Mouse (Mus musculus): Measurements from ENCODE around the gene Dot1l.

The Dot1l gene

GRCm38 (mm10) chr10:80758651-80759050, 3.6 kb downstream of the Dot1l start:
- peak; percentile 16 to 37 for DNase-seq

GRCm38 (mm10) chr10:80760596-80761524, 5.9 kb downstream of the Dot1l start:
- peak in 1 of 2 experiments; percentile 49 for DNase-seq

DNA sequence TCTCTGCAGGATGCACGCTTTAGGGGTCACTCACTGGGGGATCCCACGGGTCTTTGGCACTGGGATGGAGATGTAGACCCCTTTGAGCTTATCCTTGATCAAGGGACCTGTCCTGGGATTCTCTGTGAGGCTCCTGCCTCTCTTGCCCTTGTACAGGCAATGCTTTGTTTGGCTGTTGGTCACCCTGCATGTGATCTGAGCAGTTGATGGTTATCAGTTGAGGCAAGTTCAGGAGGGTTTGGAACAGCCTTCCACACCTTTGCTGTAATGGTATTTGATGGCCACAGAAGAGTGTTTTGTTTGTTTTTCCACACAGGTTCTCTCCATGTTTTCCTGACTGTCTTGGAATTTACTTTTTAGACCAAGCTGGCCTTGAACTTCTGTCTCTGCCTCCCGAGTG, 6.8 kb downstream of the Dot1l start:
- no peak for DNase-seq

GRCm38 (mm10) chr10:80763502-80763901, 8.5 kb downstream of the Dot1l start:
- DNase-seq = no peak

- no peak for DNase-seq
Measured at GRCm38 (mm10) chr10:80765746-80766145, 10.7 kb downstream of the Dot1l start.

DNA sequence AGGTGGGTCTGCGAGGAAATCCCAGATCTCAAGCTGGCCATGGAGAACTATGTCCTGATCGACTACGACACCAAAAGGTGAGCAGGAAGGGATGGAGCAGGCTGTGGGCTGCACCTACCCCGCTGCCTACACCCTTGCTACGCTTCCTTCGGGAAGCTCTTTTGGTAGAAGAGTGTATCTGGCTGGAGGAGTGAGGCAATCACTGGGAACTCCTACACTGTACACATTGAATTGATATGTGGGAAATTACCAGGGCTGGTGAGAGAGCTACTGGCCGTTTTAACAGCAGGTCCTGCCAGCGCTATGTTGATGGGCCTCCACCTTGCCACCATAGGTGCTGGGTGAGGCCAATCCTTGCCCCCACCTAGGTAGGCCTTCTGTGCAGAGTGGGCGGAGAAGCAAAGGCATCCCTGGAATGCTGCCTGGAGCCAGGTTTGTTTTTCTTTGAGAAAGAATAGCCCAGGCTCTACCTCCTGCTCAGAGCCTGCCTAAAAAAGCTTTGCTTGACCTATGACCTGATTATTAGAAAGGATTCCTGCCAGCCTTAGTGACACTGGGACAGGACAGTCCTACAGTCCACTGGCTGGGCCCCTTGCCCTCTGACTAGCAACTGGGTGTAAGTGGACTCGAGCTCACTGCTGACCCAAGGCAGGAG, 11.3 kb downstream of the Dot1l start:
- DNase-seq = peak in 1 of 2 experiments; percentile 33

DNA sequence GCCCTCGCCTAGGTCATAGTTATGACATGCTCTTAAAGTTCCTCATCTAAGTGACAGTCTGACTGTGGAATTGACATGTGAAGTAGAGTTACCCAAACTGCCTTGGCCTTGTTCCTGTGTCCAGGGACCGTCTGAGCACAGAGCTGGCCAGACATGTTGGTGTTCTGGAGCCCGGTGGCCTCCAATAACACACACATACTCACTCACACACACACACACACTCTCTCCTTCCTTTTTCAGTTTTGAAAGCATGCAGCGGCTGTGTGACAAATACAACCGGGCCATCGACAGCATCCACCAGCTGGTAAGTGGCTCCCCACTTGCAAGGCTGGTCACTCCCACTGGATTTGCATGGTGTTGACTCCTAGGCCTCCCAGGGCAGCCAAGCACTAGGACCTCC, 13.4 kb downstream of the Dot1l start:
- no peak for DNase-seq

GRCm38 (mm10) chr10:80773816-80774215, 18.8 kb downstream of the Dot1l start:
- DNase-seq = no peak

DNA sequence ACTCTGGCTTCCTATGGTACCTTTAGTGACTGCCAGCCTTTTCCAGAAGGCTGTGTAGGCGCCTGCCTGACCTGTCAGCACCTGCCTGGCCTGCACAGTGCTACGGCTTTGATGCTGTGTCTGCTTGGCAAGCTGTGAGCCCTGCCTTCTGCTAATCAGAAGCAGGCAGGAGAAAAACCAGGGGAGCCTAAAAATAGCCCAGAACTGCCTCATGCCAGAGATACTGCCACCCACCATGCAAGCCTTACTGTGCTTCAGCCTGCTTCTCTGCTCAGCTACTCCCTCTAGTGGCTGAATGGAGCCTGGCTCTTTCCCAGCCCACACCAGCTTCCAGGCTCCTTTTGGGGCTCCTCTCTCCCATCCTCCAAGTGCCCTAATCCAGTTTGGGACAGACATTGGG, 19.5 kb downstream of the Dot1l start:
- peak; percentile 93 to 97 for DNase-seq

DNA sequence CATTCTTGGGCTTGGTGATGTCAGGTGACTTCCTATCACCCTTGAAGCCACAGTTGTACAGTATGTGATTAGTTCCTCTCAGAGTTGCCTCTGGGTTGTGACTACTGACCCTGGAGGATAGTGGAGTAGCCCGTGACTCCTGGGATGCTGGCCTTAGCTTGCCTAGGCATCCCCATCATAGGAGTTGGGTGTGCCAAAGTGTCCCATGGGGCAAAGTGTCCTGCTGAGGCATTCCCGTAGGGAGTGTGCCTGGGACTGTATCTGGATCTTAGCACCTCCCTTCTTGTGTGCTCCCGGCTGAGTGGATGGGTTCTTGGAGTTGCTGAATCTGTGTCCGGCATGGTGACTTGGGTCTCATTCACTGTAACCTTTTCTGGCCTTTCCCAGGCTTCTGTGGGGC, 20.0 kb downstream of the Dot1l start:
- no peak for DNase-seq

DNA sequence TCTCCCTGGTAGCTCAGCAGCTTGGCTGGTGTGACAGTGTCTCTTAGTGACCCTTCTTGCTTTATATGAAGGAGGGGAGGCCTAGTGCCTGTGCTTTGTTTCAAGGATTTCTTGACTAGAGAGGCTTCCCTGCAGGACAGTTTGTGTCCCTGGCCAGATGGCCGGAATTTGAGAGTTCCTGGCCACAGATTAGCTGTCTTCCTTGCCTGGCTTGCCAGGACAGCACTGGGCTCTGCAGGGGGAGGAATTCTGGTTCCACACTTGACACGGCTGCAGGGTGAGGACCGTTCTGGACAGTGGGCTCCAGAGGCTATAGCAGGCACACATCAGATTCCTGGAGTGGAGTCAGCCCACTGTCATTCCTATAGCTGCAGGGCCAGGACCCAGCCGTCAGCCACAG, 20.7 kb downstream of the Dot1l start:
- peak; percentile 79 to 80 for DNase-seq

DNA sequence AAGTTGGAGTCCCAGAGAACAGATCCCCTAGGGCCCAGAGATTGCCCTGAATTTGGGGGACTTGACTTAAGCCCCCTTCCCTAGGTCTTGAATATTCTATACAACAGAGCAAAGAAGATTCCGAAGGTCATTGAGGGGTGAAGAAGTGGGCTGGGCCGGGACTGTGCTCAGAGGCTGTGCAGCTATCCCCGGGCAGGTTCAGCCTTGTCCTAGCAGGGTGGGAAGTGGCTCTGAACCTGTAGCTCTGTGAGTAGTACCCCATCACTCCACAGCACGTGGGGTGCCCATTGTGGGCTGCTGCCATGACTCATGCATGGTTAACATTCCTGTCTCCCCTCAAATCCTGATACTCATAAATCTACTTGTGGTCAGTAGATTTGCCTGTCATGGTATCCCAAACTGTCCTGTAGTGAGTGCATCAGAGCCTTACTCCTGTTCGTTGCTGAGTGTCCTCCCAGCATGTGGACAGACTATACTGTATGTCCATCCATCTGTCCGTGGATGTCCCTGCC, 21.4 kb downstream of the Dot1l start:
- no peak for DNase-seq

- DNase-seq = peak; percentile 60
Measured at GRCm38 (mm10) chr10:80777123-80777522, 22.1 kb downstream of the Dot1l start.

DNA sequence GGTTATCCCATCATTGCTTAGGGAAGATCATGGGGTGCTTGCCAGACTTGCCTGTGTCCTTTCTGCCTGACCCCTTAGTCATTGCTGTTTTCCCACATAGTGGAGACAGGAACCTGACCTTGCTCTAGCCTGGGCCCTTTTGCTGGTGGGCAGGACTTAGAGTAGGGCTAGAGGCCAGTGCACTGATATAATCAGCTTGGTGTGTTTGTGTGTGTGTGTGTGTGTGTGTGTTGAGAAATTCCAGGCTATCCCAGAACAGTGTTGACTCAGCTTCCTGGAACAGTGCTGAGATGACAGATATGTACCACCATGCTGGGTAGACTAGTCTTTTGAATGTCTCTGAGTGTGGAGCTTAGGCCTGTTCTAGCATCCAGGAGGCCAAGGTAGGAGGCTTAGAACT, 24.6 kb downstream of the Dot1l start:
- no peak for DNase-seq

DNA sequence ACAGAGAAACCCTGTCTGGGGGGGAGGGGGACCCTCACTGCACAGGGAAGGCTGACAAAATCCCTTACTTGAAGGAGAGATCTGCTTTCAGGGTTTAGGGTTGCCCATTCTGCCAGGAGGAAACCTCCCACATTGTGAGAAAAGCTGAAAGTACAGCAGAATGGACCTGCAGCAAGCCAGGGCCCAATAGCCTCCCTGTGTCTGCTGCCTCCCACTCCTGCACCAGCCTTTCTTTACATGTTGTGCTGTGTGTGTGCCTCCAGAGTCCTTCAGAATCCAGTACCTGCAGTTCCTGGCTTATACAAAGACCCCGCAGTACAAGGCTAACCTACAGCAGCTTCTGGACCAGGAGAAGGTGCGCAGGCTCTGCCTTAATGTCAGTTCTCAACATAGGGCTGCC, 29.3 kb downstream of the Dot1l start:
- no peak for DNase-seq

GRCm38 (mm10) chr10:80784871-80785270, 29.9 kb downstream of the Dot1l start:
- DNase-seq = no peak

- DNase-seq = no peak
Measured at GRCm38 (mm10) chr10:80785963-80786362, 31.0 kb downstream of the Dot1l start.

DNA sequence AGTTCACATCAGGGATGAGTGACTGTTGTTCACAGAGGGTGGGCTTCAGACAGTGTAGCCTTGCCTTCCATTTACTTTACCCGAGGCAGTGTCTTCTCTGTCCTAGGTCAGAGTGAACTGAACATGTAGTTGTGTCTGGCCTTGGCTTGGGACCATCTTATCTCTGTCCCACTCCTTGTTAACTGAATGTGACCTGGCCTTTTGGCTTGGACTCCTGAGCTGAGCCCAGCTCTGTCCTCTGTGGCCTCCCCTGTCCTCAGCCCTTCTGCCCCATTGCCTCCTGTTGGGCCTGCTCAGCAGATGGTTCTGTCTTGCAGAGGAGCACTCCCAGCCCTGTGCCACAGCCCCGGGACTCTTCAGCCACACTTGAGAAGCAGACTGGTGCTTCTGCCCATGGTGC, 32.5 kb downstream of the Dot1l start:
- no peak for DNase-seq

- DNase-seq = no peak
Measured at GRCm38 (mm10) chr10:80790761-80791404, 35.9 kb downstream of the Dot1l start.

DNA sequence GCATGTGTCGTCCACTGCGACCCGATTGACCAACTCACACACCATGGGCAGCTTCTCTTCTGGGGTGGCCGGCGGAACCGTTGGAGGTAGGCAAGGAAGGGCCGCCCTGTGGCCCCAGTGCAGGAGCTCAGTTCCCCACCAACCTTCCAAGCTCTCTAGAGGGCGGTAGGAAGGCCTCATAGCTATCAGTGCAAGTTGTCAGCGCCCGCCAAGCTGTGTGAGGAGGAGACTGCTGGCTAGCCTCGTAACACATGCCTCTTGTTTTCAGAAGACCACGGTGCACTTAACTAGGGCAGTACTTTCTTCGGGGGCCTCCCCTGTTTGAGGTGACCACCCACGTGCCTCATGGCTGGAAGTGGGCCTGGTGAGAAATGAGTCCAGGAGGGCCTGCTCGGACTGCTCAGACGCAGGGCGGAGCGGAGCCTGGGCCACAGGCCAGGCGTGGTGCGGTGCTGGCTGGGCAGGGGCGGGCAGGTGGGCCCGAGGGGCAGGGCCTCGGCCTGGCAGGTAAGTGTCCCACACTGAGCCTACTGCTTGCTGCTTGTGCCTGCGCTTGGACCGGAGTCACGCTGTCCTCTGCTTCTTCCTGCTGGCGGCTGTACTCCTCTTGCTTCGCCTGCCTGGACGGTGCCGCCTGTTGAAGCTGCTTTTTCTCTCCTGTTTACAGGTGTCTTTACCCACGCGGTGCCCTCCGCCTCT, 36.6 kb downstream of the Dot1l start:
- DNase-seq = peak in 1 of 2 experiments; percentile 45

- DNase-seq = peak; percentile 77 to 78
Measured at GRCm38 (mm10) chr10:80792175-80793032, 37.4 kb downstream of the Dot1l start.

Data from cerebellum, postnatal 36 days (tissue).